ENCODE assay signal across 26 mouse cellular contexts in genomic region chr2:52577700-52578099, GRCm38 (mm10).
DNase-seq lines count a peak whose midpoint lies in the region; ATAC-seq and TF ChIP-seq lines count a peak whose summit lies in the region.
"Had no signal": no experiment of that assay in that cellular context is flagged by ENCODE, and none has a peak within 500 bp of the region (broad histone marks: within the 10 kb centered on the region; RNA-seq: fewer than 3 reads in every experiment).

No protein-coding gene starts in this region.

- H3K4me2 ChIP-seq in liver, embryonic 12.5 days = no peak overlapping the region
- no peak overlapping the region for H3K4me2 ChIP-seq in CH12.LX (ENCODE audit: insufficient read depth, low read depth, poor library complexity, severe bottlenecking)
- H3K4me2 ChIP-seq: embryonic facial prominence, embryonic 13.5 days; forebrain, embryonic 12.5 days; forebrain, embryonic 15.5 days; heart, embryonic 12.5 days; heart, embryonic 15.5 days; hindbrain, embryonic 12.5 days; hindbrain, embryonic 15.5 days had no signal

- dilution Hi-C loops in CH12.LX (cut with MboI; ENCODE audit: extremely low pct_ligation_motif_present, extremely low pct_unique_long_range_greater_than_20kb, low sequenced_read_pairs) = no loop called here

- no peaks in the 10 kb centered on the region for H3K9me3 ChIP-seq in liver, embryonic 12.5 days (replicated peaks)
- no peaks in the 10 kb centered on the region for H3K9me3 ChIP-seq in CH12.LX (replicated peaks; ENCODE audit: low read length)
- H3K9me3 ChIP-seq: embryonic facial prominence, embryonic 10.5 days; embryonic facial prominence, embryonic 13.5 days; forebrain, embryonic 12.5 days; forebrain, embryonic 15.5 days; heart, embryonic 12.5 days; heart, embryonic 15.5 days; hindbrain, embryonic 12.5 days; hindbrain, embryonic 15.5 days had no signal

- 0 out of 2 replicates have a peak overlapping the region, but pooled peaks have one; percentile 6 for H3K27ac ChIP-seq in liver, adult 2 months (replicated peaks; ENCODE audit: insufficient read depth, low read depth, low read length)
- H3K27ac ChIP-seq in liver, embryonic 12.5 days = no peak overlapping the region
- H3K27ac ChIP-seq in CH12.LX (ENCODE audit: insufficient read depth, low read depth) = no peak overlapping the region
- H3K27ac ChIP-seq: embryonic facial prominence, embryonic 10.5 days; embryonic facial prominence, embryonic 13.5 days; forebrain, embryonic 12.5 days; forebrain, embryonic 15.5 days; heart, embryonic 15.5 days; hindbrain, embryonic 12.5 days; hindbrain, embryonic 15.5 days had no signal

- no peak overlapping the region for H3K4me3 ChIP-seq in liver, adult 2 months (ENCODE audit: insufficient read depth, low read depth, low read length)
- no peak overlapping the region for H3K4me3 ChIP-seq in liver, embryonic 12.5 days
- no peak overlapping the region for H3K4me3 ChIP-seq in CH12.LX (replicated peaks in 1 of 3; ENCODE audit: low read depth in 2 of 3, low read length in 2 of 3, poor library complexity in 1 of 3)
- H3K4me3 ChIP-seq: embryonic facial prominence, embryonic 10.5 days; embryonic facial prominence, embryonic 13.5 days; erythroblast, embryonic 14.5 days; forebrain, embryonic 12.5 days; forebrain, embryonic 15.5 days; heart, embryonic 12.5 days; heart, embryonic 15.5 days; hindbrain, embryonic 12.5 days; hindbrain, embryonic 15.5 days had no signal

- TF ChIP-seq EP300 in CH12.LX (IDR thresholded peaks at IDR 0.05; ENCODE audit: low read length) = no peak

- peaks cover 19% of the 10 kb centered on the region for H3K4me1 ChIP-seq in liver, adult 2 months (ENCODE audit: control insufficient read depth, insufficient read depth, low read length)
- peaks cover 31% of the 10 kb centered on the region for H3K4me1 ChIP-seq in liver, embryonic 12.5 days
- peaks cover 0 to 8% of the 10 kb centered on the region in 2 experiments; a peak in 1 of 4 replicates for H3K4me1 ChIP-seq in CH12.LX (ENCODE audit: control insufficient read depth in 1 of 2, insufficient read depth in 2 of 2)
- H3K4me1 ChIP-seq: embryonic facial prominence, embryonic 13.5 days; forebrain, embryonic 12.5 days; forebrain, embryonic 15.5 days; hindbrain, embryonic 12.5 days had no signal

- no peaks in the 10 kb centered on the region for H3K36me3 ChIP-seq in liver, adult 2 months (ENCODE audit: control insufficient read depth, insufficient read depth, low read length)
- no peaks in the 10 kb centered on the region for H3K36me3 ChIP-seq in liver, embryonic 12.5 days
- H3K36me3 ChIP-seq in CH12.LX (replicated peaks in 1 of 2; ENCODE audit: control insufficient read depth in 1 of 2, insufficient read depth in 1 of 2, low read length in 1 of 2) = no peaks in the 10 kb centered on the region
- H3K36me3 ChIP-seq: embryonic facial prominence, embryonic 10.5 days; embryonic facial prominence, embryonic 13.5 days; forebrain, embryonic 12.5 days; forebrain, embryonic 15.5 days; heart, embryonic 12.5 days; heart, embryonic 15.5 days; hindbrain, embryonic 12.5 days; hindbrain, embryonic 15.5 days had no signal

- no peak for TF ChIP-seq RAD21 in CH12.LX (IDR thresholded peaks at IDR 0.05; ENCODE audit: low read depth, low read length)

- peak; percentile 40 for DNase-seq in liver, adult 2 months (ENCODE audit: extremely low read depth, low read depth, low spot score)
- DNase-seq in CH12.LX (ENCODE audit: extremely low read depth) = peak; percentile 16
- no peak for DNase-seq in thymus, postnatal 36 days
- DNase-seq in heart, postnatal 4 days = no peak
- DNase-seq: adrenal gland, postnatal 10 days; adrenal gland, postnatal 36 days; cerebellum, adult 11 months; cerebellum, adult 2 months; cerebellum, adult 9-11 months; embryo, embryonic 11 days; gastrocnemius, postnatal 14 days; heart, adult 18-20 months; heart, postnatal 10 days had no signal

- ATAC-seq in liver, embryonic 12.5 days = no peak
- ATAC-seq in granulocyte monocyte progenitor cell, adult 5-6 weeks (replicated peaks; ENCODE audit: poor library complexity, severe bottlenecking) = peak; percentile 67
- ATAC-seq: CD4-positive, CD25-positive, alpha-beta regulatory T cell, adult 4 months; forebrain, embryonic 15.5 days; intestine, postnatal 0 days had no signal

- in situ Hi-C loops in CH12.LX (cut with MboI; ENCODE audit: low pct_ligation_motif_present, low pct_unique_long_range_greater_than_20kb, low sequenced_read_pairs) = loop anchor here (10.0 to 25.0 kb wide), 2 partner anchors 165 to 273 kb away; partner anchors contain the start of gene Arl5a

- H3K79me2 ChIP-seq in liver, adult 2 months (ENCODE audit: control insufficient read depth, insufficient read depth, low read length) = no peaks in the 10 kb centered on the region
- H3K79me2 ChIP-seq in CH12.LX (replicated peaks; ENCODE audit: control insufficient read depth, extremely low read depth, insufficient read depth, poor library complexity, severe bottlenecking) = no peaks in the 10 kb centered on the region

- no peak for TF ChIP-seq POLR2A in liver, adult 2 months (IDR thresholded peaks at IDR 0.05; ENCODE audit: extremely low read depth, insufficient read depth, low read length)
- no peak for TF ChIP-seq POLR2A in CH12.LX (IDR thresholded peaks at IDR 0.05; ENCODE audit: low read depth, low read length)

- no peaks in the 10 kb centered on the region for H3K27me3 ChIP-seq in liver, adult 2 months (ENCODE audit: control insufficient read depth, insufficient read depth, low read length)
- no peaks in the 10 kb centered on the region for H3K27me3 ChIP-seq in liver, embryonic 12.5 days (replicated peaks)
- no peaks in the 10 kb centered on the region for H3K27me3 ChIP-seq in CH12.LX (replicated peaks)
- H3K27me3 ChIP-seq: embryonic facial prominence, embryonic 13.5 days; forebrain, embryonic 12.5 days; forebrain, embryonic 15.5 days; heart, embryonic 12.5 days; heart, embryonic 15.5 days; hindbrain, embryonic 12.5 days; hindbrain, embryonic 15.5 days had no signal

- H3K9ac ChIP-seq in liver, adult 2 months (ENCODE audit: low read depth, low read length) = no peak overlapping the region
- H3K9ac ChIP-seq in liver, embryonic 12.5 days = no peak overlapping the region
- no peak overlapping the region for H3K9ac ChIP-seq in CH12.LX (ENCODE audit: insufficient read depth, low read depth)
- H3K9ac ChIP-seq: embryonic facial prominence, embryonic 13.5 days; forebrain, embryonic 12.5 days; forebrain, embryonic 15.5 days; heart, embryonic 12.5 days; heart, embryonic 15.5 days; hindbrain, embryonic 12.5 days; hindbrain, embryonic 15.5 days had no signal

- 81% methylated on average over 4 of the region's 4 CpGs for WGBS in liver, adult 2 months
- WGBS in liver, embryonic 12.5 days (ENCODE audit: insufficient replicate concordance) = 78% methylated on average over 4 of the region's 4 CpGs

- TF ChIP-seq CTCF in liver, adult 2 months (IDR thresholded peaks at IDR 0.05; ENCODE audit: low read depth, low read length) = no peak
- no peak for TF ChIP-seq CTCF in CH12.LX (conservative IDR thresholded peaks at IDR 0.05 in 1 of 2, IDR thresholded peaks at IDR 0.05 in 1 of 2; ENCODE audit: low read depth in 2 of 2, low read length in 2 of 2)

TF ChIP-seq in CH12.LX, 34 proteins besides CTCF, POLR2A, EP300 and RAD21:
- TF ChIP-seq E2F4 (IDR thresholded peaks at IDR 0.05; ENCODE audit: insufficient replicate concordance, low read depth, low read length) = no peak
- TF ChIP-seq GABPA (IDR thresholded peaks at IDR 0.05; ENCODE audit: insufficient replicate concordance, low read depth, low read length) = no peak
- no peak for TF ChIP-seq SMC3 (IDR thresholded peaks at IDR 0.05; ENCODE audit: low read depth, low read length)
- no peak for TF ChIP-seq UBTF (IDR thresholded peaks at IDR 0.05; ENCODE audit: low read depth, low read length)
- TF ChIP-seq JUN (IDR thresholded peaks at IDR 0.05; ENCODE audit: insufficient read depth, low read depth, low read length) = no peak
- no peak for TF ChIP-seq MXI1 (IDR thresholded peaks at IDR 0.05; ENCODE audit: low read depth, low read length)
- TF ChIP-seq RCOR1 (conservative IDR thresholded peaks at IDR 0.05; ENCODE audit: low read depth, low read length) = no peak
- no peak for TF ChIP-seq IRF4 (IDR thresholded peaks at IDR 0.05; ENCODE audit: low read depth, low read length)
- TF ChIP-seq USF2 (conservative IDR thresholded peaks at IDR 0.05; ENCODE audit: low read depth, low read length) = no peak
- no peak for TF ChIP-seq USF1 (IDR thresholded peaks at IDR 0.05; ENCODE audit: low read depth, low read length)

Comparison
In these comparisons a context has a peak if more than half of its experiments do, and no peak if none do; other contexts are left out.
1. DNase-seq: peak in liver, adult 2 months (single experiment) and CH12.LX (single experiment); none in thymus, postnatal 36 days (0 of 2) and heart, postnatal 4 days (single experiment).